Mouse (Mus musculus) kidney, embryonic 14.5 days (tissue): Measurements from ENCODE around the gene Vwa3b. TPM values are rescaled to one million over a fixed set of nuclear protein-coding genes. Genes with fewer than 3 reads are reported as not detected.

ENCODE experiments used
- ATAC-seq: fragments of 200-750 bp; cut with Nextera tagmentation; 2 replicates; pipeline ENCODE4 v1.8.0; 2017; ENCODE audit warnings: moderate number of reproducible peaks, mild to moderate bottlenecking, moderate TSS enrichment, moderate library complexity; ENCODE audit not compliant: low FRiP score, low TSS enrichment
- H3K27ac ChIP-seq: fragments of 300-500 bp; sonication (generic); 2 replicates; pipeline ENCODE4 v1.5.1; 2014; ENCODE audit warnings: low read depth, mild to moderate bottlenecking, low read length, moderate library complexity, mixed read lengths
- H3K27me3 ChIP-seq: fragments of 300-500 bp; sonication (generic); 2 replicates; pipeline ENCODE4 v1.6.1; 2014; ENCODE audit warnings: mild to moderate bottlenecking, low read length; ENCODE audit not compliant: control insufficient read depth, insufficient read depth
- H3K36me3 ChIP-seq: fragments of 300-500 bp; sonication (generic); 2 replicates; pipeline ENCODE4 v1.6.1; 2014; ENCODE audit warnings: low read length, mixed read lengths; ENCODE audit not compliant: control insufficient read depth, insufficient read depth
- H3K4me1 ChIP-seq: fragments of 300-500 bp; sonication (generic); 2 replicates; pipeline ENCODE4 v1.6.1; 2014; ENCODE audit warnings: low read length, mixed read lengths; ENCODE audit not compliant: control insufficient read depth, insufficient read depth
- H3K4me2 ChIP-seq: fragments of 300-500 bp; sonication (generic); replicated peaks from 2 replicates; pipeline ENCODE4 v1.6.1; 2014; ENCODE audit warnings: low read depth, mild to moderate bottlenecking, low read length
- H3K4me3 ChIP-seq: fragments of 300-500 bp; sonication (generic); 2 replicates; pipeline ENCODE4 v1.5.1; 2014; ENCODE audit warnings: mild to moderate bottlenecking, low read length
- H3K9ac ChIP-seq: fragments of 300-500 bp; sonication (generic); 2 replicates; pipeline ENCODE4 v1.6.1; 2014; ENCODE audit warnings: low read depth, mild to moderate bottlenecking, low read length, moderate library complexity
- H3K9me3 ChIP-seq: fragments of 300-500 bp; sonication (generic); 2 replicates; pipeline ENCODE4 v1.6.1; 2016; ENCODE audit warnings: low read length; ENCODE audit not compliant: control insufficient read depth
- WGBS: fragments of 180-500 bp; shearing (Covaris S2); extraction: QIAGEN DNeasy Blood & Tissue Kit; methylation state at CpG from one replicate; pipeline ENCODE4 v1.1.7; 2014; 5-methylcytosine and 5-hydroxymethylcytosine counted together
- polyA plus RNA-seq: library from polyadenylated mRNA; unstranded; fragments of >200 nt; fragmentation: Nextera tagmentation; extraction: Ambion mirVana; gene quantifications from 2 replicates; pipeline ENCODE4 v1.2.1, GENCODE M21; 2014

The Vwa3b gene
- polyA plus RNA-seq, 1 experiment from 2014 or later = not detected

GRCm38 (mm10) chr1:37042769-37043168, 16.4 kb downstream of the Vwa3b start:
- ATAC-seq = no peak
- Histone ChIP-seq H3K4me2 (no peak overlapping the region), H3K9ac (no peak overlapping the region), H3K36me3 (no peaks in the 10 kb centered on the region), H3K4me3 (no peak overlapping the region), H3K27me3 (no peaks in the 10 kb centered on the region), H3K9me3 (0 out of 2 replicates have a peak, but pooled peaks cover 3% of the 10 kb centered on the region), H3K27ac (no peak overlapping the region), H3K4me1 (0 out of 2 replicates have a peak, but pooled peaks cover 2% of the 10 kb centered on the region)
- 76% methylated on average over 8 of the region's 8 CpGs for WGBS

GRCm38 (mm10) chr1:37043196-37043595, 16.8 kb downstream of the Vwa3b start:
- H3K36me3 ChIP-seq = no peaks in the 10 kb centered on the region
- whole genome bisulfite sequencing = 94% methylated on average over 3 of the region's 3 CpGs

DNA sequence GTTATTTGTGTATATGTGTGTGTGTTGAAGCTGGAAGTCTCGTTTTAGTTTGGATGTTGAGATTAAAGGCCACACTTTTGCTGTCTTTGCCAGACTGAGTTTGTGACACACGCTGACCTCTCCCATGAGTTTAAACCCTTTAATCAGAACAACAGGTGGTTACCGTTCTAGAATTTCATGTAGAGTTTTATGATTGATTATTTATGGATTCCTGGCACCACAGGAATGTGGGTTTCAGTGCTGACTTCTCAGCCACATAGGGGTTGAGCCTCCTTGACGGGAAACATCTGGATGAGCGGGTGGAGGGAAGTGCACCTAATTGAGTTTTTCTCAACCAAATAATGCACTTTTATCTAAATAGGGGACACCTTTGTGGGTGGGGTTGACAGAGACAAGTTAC, 19.1 kb downstream of the Vwa3b start:
- no peak for ATAC-seq
- Histone ChIP-seq H3K4me3 (no peak overlapping the region), H3K9me3 (0 out of 2 replicates have a peak, but pooled peaks cover 4% of the 10 kb centered on the region), H3K4me2 (no peak overlapping the region), H3K9ac (no peak overlapping the region), H3K27me3 (no peaks in the 10 kb centered on the region), H3K36me3 (no peaks in the 10 kb centered on the region), H3K4me1 (0 out of 2 replicates have a peak, but pooled peaks cover 2% of the 10 kb centered on the region), H3K27ac (no peak overlapping the region)
- 34% methylated on average over 5 of the region's 5 CpGs for WGBS

More at GRCm38 (mm10) chr1:37043196-37043595, 16.8 kb downstream of the Vwa3b start:
- Histone ChIP-seq H3K9ac (no peak overlapping the region), H3K27me3 (no peaks in the 10 kb centered on the region), H3K4me1 (0 out of 2 replicates have a peak, but pooled peaks cover 2% of the 10 kb centered on the region), H3K4me2 (no peak overlapping the region), H3K9me3 (0 out of 2 replicates have a peak, but pooled peaks cover 4% of the 10 kb centered on the region), H3K4me3 (no peak overlapping the region), H3K27ac (no peak overlapping the region)
- no peak for ATAC-seq

- no peak overlapping the region for H3K27ac ChIP-seq
- 27% methylated on average over 4 of the region's 4 CpGs for WGBS
- H3K27me3 ChIP-seq = no peaks in the 10 kb centered on the region
- 0 out of 2 replicates have a peak, but pooled peaks cover 4% of the 10 kb centered on the region for H3K9me3 ChIP-seq
- no peak overlapping the region for H3K4me3 ChIP-seq
- no peak for ATAC-seq
- H3K4me1 ChIP-seq = 0 out of 2 replicates have a peak, but pooled peaks cover 2% of the 10 kb centered on the region
- no peak overlapping the region for H3K9ac ChIP-seq
- H3K36me3 ChIP-seq = no peaks in the 10 kb centered on the region
- H3K4me2 ChIP-seq = no peak overlapping the region
Measured at GRCm38 (mm10) chr1:37049159-37049558, 22.8 kb downstream of the Vwa3b start.

DNA sequence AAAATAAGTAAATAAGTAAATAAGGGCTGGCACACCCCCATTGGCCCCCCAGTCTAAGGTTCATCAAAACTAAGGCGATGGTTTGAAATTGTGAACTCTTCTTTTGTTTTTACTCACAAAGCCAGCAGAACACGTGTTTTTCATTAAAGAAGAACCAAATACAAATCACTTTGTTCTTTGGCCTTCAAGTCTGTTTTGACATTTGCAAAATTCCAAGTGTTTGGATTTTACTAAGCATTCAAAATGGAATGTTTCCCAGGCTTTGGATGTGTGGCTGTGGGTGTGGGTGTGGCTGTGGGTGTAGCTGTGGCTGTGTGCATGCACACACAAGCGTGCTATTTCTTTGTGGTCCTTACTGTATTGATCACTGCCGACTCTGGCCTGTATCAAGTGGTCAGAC, 27.3 kb downstream of the Vwa3b start:
- Histone ChIP-seq H3K9me3 (no peaks in the 10 kb centered on the region), H3K4me1 (no peaks in the 10 kb centered on the region), H3K4me3 (no peak overlapping the region), H3K4me2 (no peak overlapping the region), H3K27ac (no peak overlapping the region), H3K9ac (no peak overlapping the region), H3K27me3 (no peaks in the 10 kb centered on the region), H3K36me3 (no peaks in the 10 kb centered on the region)
- 79% methylated on average over 4 of the region's 4 CpGs for WGBS
- no peak for ATAC-seq

- Histone ChIP-seq H3K4me3 (no peak overlapping the region), H3K27me3 (no peaks in the 10 kb centered on the region), H3K27ac (no peak overlapping the region), H3K9me3 (no peaks in the 10 kb centered on the region), H3K4me2 (no peak overlapping the region), H3K9ac (no peak overlapping the region), H3K4me1 (no peaks in the 10 kb centered on the region), H3K36me3 (no peaks in the 10 kb centered on the region)
- 77% methylated on average over 6 of the region's 6 CpGs for WGBS
- ATAC-seq = no peak
Measured at GRCm38 (mm10) chr1:37056831-37057561, 30.6 kb downstream of the Vwa3b start.

- ATAC-seq = no peak
- no peak overlapping the region for H3K27ac ChIP-seq
- no peak overlapping the region for H3K4me2 ChIP-seq
- H3K4me1 ChIP-seq = no peaks in the 10 kb centered on the region
- no peak overlapping the region for H3K9ac ChIP-seq
- H3K9me3 ChIP-seq = no peaks in the 10 kb centered on the region
- no peak overlapping the region for H3K4me3 ChIP-seq
- WGBS = 86% methylated on average over 5 of the region's 5 CpGs
- H3K27me3 ChIP-seq = no peaks in the 10 kb centered on the region
- H3K36me3 ChIP-seq = no peaks in the 10 kb centered on the region
Measured at GRCm38 (mm10) chr1:37060856-37061255, 34.5 kb downstream of the Vwa3b start.

- Histone ChIP-seq H3K27ac (no peak overlapping the region), H3K4me1 (no peaks in the 10 kb centered on the region), H3K9me3 (no peaks in the 10 kb centered on the region), H3K36me3 (no peaks in the 10 kb centered on the region), H3K4me3 (no peak overlapping the region), H3K4me2 (no peak overlapping the region), H3K27me3 (no peaks in the 10 kb centered on the region), H3K9ac (no peak overlapping the region)
- no peak for ATAC-seq
- 80% methylated on average over 5 of the region's 5 CpGs for WGBS
Measured at GRCm38 (mm10) chr1:37063053-37063452, 36.7 kb downstream of the Vwa3b start.

GRCm38 (mm10) chr1:37063841-37064240, 37.4 kb downstream of the Vwa3b start:
- ATAC-seq = no peak
- Histone ChIP-seq H3K36me3 (no peaks in the 10 kb centered on the region), H3K9me3 (no peaks in the 10 kb centered on the region), H3K4me2 (no peak overlapping the region), H3K27me3 (no peaks in the 10 kb centered on the region), H3K4me3 (no peak overlapping the region), H3K9ac (no peak overlapping the region), H3K4me1 (no peaks in the 10 kb centered on the region), H3K27ac (no peak overlapping the region)
- WGBS = 65% methylated on average over 4 of the region's 4 CpGs
